Mouse (Mus musculus) midbrain, embryonic 10.5 days (tissue): ENCODE data around the gene Ano4. TPM values are rescaled to one million over a fixed set of nuclear protein-coding genes. Genes with fewer than 3 reads are reported as not detected.
"Not testable (repeated sequence)": the region's sequence is repeated elsewhere in the genome, so short reads cannot be mapped to it uniquely, and the experiment has no call there.

Experiments
- DNase-seq: peaks from one replicate; pipeline ENCODE4 v3.0.0-alpha.2; 2017; ENCODE audit warnings: low spot score
- H3K27ac ChIP-seq: fragments of 300-500 bp; sonication (generic); replicated peaks from 2 replicates; pipeline ENCODE4 v1.5.1; 2016; ENCODE audit warnings: mild to moderate bottlenecking
- H3K27me3 ChIP-seq: fragments of 300-500 bp; sonication (generic); 2 replicates; pipeline ENCODE4 v1.6.1; 2016; ENCODE audit warnings: low read depth, mild to moderate bottlenecking; ENCODE audit not compliant: poor library complexity, severe bottlenecking
- H3K36me3 ChIP-seq: fragments of 300-500 bp; sonication (generic); 2 replicates; pipeline ENCODE4 v1.6.1; 2016; ENCODE audit warnings: mild to moderate bottlenecking, moderate library complexity
- H3K4me1 ChIP-seq: fragments of 300-500 bp; sonication (generic); 2 replicates; pipeline ENCODE4 v1.6.1; 2016
- H3K4me3 ChIP-seq: fragments of 300-500 bp; sonication (generic); 2 replicates; pipeline ENCODE4 v1.5.1; 2016; ENCODE audit warnings: mild to moderate bottlenecking, moderate library complexity
- H3K9me3 ChIP-seq: fragments of 300-500 bp; sonication (generic); replicated peaks from 2 replicates; pipeline ENCODE4 v1.6.1; 2016; ENCODE audit warnings: mild to moderate bottlenecking
- WGBS: fragments of 180-500 bp; shearing (Covaris S2); methylation state at CpG from one replicate; pipeline ENCODE4 v1.1.7; 2016; 5-methylcytosine and 5-hydroxymethylcytosine counted together
- polyA plus RNA-seq: library from polyadenylated mRNA; unstranded; fragments of >200 nt; fragmentation: Nextera tagmentation; extraction: Ambion mirVana; gene quantifications from 2 replicates; pipeline ENCODE4 v1.2.1, GENCODE M21; 2016

Ano4 gene
- polyA plus RNA-seq, 1 experiment from 2014 or later, result 0.44 TPM

GRCm38 (mm10) chr10:89098183-89098582 is 246.4 kb downstream of the Ano4 start:
- no peak overlapping the region for H3K4me3 ChIP-seq
- no peak for DNase-seq
- H3K4me1 ChIP-seq, result no peaks in the 10 kb centered on the region
- H3K27me3 ChIP-seq, result no peaks in the 10 kb centered on the region
- 85% methylated on average over 4 of the region's 4 CpGs for WGBS
- no peak overlapping the region for H3K27ac ChIP-seq
- no peaks in the 10 kb centered on the region for H3K9me3 ChIP-seq
- H3K36me3 ChIP-seq, result no peaks in the 10 kb centered on the region

- no peaks in the 10 kb centered on the region for H3K27me3 ChIP-seq
- H3K27ac ChIP-seq, result no peak overlapping the region
- H3K4me1 ChIP-seq, result no peaks in the 10 kb centered on the region
- WGBS, result 78% methylated on average over 9 of the region's 9 CpGs
- no peaks in the 10 kb centered on the region for H3K36me3 ChIP-seq
- no peak overlapping the region for H3K4me3 ChIP-seq
- H3K9me3 ChIP-seq, result no peaks in the 10 kb centered on the region
- no peak for DNase-seq
Observed at GRCm38 (mm10) chr10:89092350-89093040, 252.1 kb downstream of the Ano4 start.

GRCm38 (mm10) chr10:89077447-89077846 is 267.1 kb downstream of the Ano4 start:
- H3K9me3 ChIP-seq, result no peaks in the 10 kb centered on the region
- H3K27me3 ChIP-seq, result no peaks in the 10 kb centered on the region
- no peaks in the 10 kb centered on the region for H3K4me1 ChIP-seq
- no peaks in the 10 kb centered on the region for H3K36me3 ChIP-seq
- DNase-seq, result no peak
- WGBS, result 90% methylated on average over 5 of the region's 5 CpGs
- H3K4me3 ChIP-seq, result no peak overlapping the region
- H3K27ac ChIP-seq, result no peak overlapping the region

GRCm38 (mm10) chr10:89055891-89056290 is 288.7 kb downstream of the Ano4 start:
- H3K4me1 ChIP-seq, result no peaks in the 10 kb centered on the region
- H3K9me3 ChIP-seq, result no peaks in the 10 kb centered on the region
- no peak for DNase-seq
- no peaks in the 10 kb centered on the region for H3K36me3 ChIP-seq
- H3K27ac ChIP-seq, result no peak overlapping the region
- no peak overlapping the region for H3K4me3 ChIP-seq
- whole genome bisulfite sequencing, result 83% methylated on average over 3 of the region's 3 CpGs
- no peaks in the 10 kb centered on the region for H3K27me3 ChIP-seq

GRCm38 (mm10) chr10:89044921-89045320 is 299.6 kb downstream of the Ano4 start:
- H3K9me3 ChIP-seq, H3K4me1 ChIP-seq, H3K4me3 ChIP-seq, H3K27me3 ChIP-seq, H3K36me3 ChIP-seq, DNase-seq, H3K27ac ChIP-seq: not testable (repeated sequence)
- WGBS, result 93% methylated on average over 12 of the region's 12 CpGs

GRCm38 (mm10) chr10:89044166-89044565 is 300.4 kb downstream of the Ano4 start:
- Histone ChIP-seq H3K27ac (no peak overlapping the region), H3K27me3 (no peaks in the 10 kb centered on the region), H3K36me3 (no peaks in the 10 kb centered on the region), H3K9me3 (no peaks in the 10 kb centered on the region), H3K4me3 (no peak overlapping the region), H3K4me1 (no peaks in the 10 kb centered on the region)
- 96% methylated on average over 1 of the region's 1 CpGs for WGBS
- DNase-seq, result no peak

GRCm38 (mm10) chr10:89018926-89019325 is 325.6 kb downstream of the Ano4 start:
- Histone ChIP-seq H3K27ac (no peak overlapping the region), H3K9me3 (no peaks in the 10 kb centered on the region), H3K4me1 (no peaks in the 10 kb centered on the region), H3K36me3 (no peaks in the 10 kb centered on the region), H3K4me3 (no peak overlapping the region), H3K27me3 (no peaks in the 10 kb centered on the region)
- DNase-seq, result no peak
- 75% methylated on average over 5 of the region's 5 CpGs for WGBS

GRCm38 (mm10) chr10:89008303-89008702 is 336.3 kb downstream of the Ano4 start:
- 85% methylated on average over 1 of the region's 1 CpGs for WGBS
- Histone ChIP-seq H3K36me3 (no peaks in the 10 kb centered on the region), H3K9me3 (no peaks in the 10 kb centered on the region), H3K4me1 (no peaks in the 10 kb centered on the region), H3K4me3 (no peak overlapping the region), H3K27ac (no peak overlapping the region), H3K27me3 (no peaks in the 10 kb centered on the region)
- DNase-seq, result no peak

- H3K4me1 ChIP-seq, result no peaks in the 10 kb centered on the region
- H3K27ac ChIP-seq, result no peak overlapping the region
- no peaks in the 10 kb centered on the region for H3K9me3 ChIP-seq
- H3K36me3 ChIP-seq, result no peaks in the 10 kb centered on the region
- no peak overlapping the region for H3K4me3 ChIP-seq
- no peaks in the 10 kb centered on the region for H3K27me3 ChIP-seq
- WGBS, result 91% methylated on average over 3 of the region's 3 CpGs
- no peak for DNase-seq
Observed at GRCm38 (mm10) chr10:89004518-89004917, 340.0 kb downstream of the Ano4 start.

- WGBS, result 77% methylated on average over 6 of the region's 6 CpGs
- Histone ChIP-seq H3K27me3 (no peaks in the 10 kb centered on the region), H3K4me3 (no peak overlapping the region), H3K36me3 (no peaks in the 10 kb centered on the region), H3K4me1 (no peaks in the 10 kb centered on the region), H3K9me3 (no peaks in the 10 kb centered on the region), H3K27ac (no peak overlapping the region)
- DNase-seq, result no peak
Observed at GRCm38 (mm10) chr10:88986925-88987324, 357.6 kb downstream of the Ano4 start.

GRCm38 (mm10) chr10:88983444-88983843 is 361.1 kb downstream of the Ano4 start:
- Histone ChIP-seq H3K4me3 (no peak overlapping the region), H3K4me1 (no peaks in the 10 kb centered on the region), H3K9me3 (no peaks in the 10 kb centered on the region), H3K36me3 (no peaks in the 10 kb centered on the region), H3K27me3 (no peaks in the 10 kb centered on the region), H3K27ac (no peak overlapping the region)
- WGBS, result 28% methylated on average over 8 of the region's 8 CpGs
- DNase-seq, result peak; percentile 26

- Histone ChIP-seq H3K36me3 (no peaks in the 10 kb centered on the region), H3K9me3 (no peaks in the 10 kb centered on the region), H3K4me1 (no peaks in the 10 kb centered on the region), H3K27me3 (no peaks in the 10 kb centered on the region), H3K27ac (no peak overlapping the region), H3K4me3 (no peak overlapping the region)
- DNase-seq, result no peak
- WGBS, result 80% methylated on average over 4 of the region's 4 CpGs
Observed at GRCm38 (mm10) chr10:88979451-88979850, 365.1 kb downstream of the Ano4 start.

GRCm38 (mm10) chr10:88978932-88979331 is 365.6 kb downstream of the Ano4 start:
- WGBS, result 80% methylated on average over 6 of the region's 6 CpGs
- DNase-seq, result no peak

More at GRCm38 (mm10) chr10:88978932-88979331, 365.6 kb downstream of the Ano4 start:
- Histone ChIP-seq H3K27me3 (no peaks in the 10 kb centered on the region), H3K4me1 (no peaks in the 10 kb centered on the region), H3K27ac (no peak overlapping the region), H3K4me3 (no peak overlapping the region), H3K36me3 (no peaks in the 10 kb centered on the region), H3K9me3 (no peaks in the 10 kb centered on the region)
